Mouse (Mus musculus): ENCODE data around the gene Gba. TPM values are rescaled to one million over a fixed set of nuclear protein-coding genes. Genes with fewer than 3 reads are reported as not detected.
"Not testable (repeated sequence)": the region's sequence is repeated elsewhere in the genome, so short reads cannot be mapped to it uniquely, and the experiment has no call there.

Gene Gba
- polyA plus RNA-seq (2012; rRNA removed), result 55.6 and 56.3 TPM in 2 replicates

DNA sequence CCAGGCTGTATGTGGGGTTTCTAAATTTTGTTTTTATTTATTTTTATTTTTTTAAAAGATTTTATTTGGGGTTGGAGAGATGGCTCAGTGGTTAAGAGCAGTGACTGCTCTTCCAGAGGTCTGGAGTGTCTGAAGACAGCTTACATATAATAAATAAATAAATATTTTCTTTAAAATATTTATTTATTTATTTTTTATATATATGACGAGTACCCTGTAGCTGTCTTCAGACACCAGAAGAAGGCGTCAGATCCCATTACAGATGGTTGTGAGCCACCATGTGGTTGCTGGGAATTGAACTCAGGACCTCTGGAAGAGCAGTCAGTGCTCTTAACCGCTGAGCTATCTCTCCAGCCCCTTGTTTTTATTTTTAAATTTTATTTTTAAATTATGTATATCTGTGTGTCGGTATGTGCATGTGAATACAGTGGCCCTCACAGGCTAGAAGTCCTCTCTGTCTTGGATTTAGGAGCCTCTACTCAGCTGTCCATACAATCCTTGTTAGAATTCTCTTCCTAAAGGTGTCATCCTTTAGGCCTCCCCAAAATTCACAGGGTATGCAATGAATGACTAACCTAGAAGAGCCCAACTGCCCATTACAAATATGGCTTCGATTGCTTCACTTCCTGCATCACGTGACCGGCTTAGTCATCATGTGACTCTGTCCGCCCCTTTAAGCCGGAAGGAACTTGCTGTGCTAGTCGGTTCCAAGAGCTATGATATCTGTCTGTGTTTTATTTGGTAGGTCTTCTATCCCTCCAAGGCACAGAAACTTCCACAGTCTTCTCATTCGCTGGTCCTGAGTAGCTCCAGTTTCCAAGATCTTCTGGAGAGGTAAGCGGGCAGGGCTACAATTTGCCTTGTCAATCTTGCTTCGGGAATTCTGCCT is at the start of gene Gba:
Gba (plus strand) TSS at position 676 of the 889 bp plus-strand sequence.
- no peak for TF ChIP-seq CTCF (IDR thresholded peaks at IDR 0.05; ENCODE audit: borderline replicate concordance, extremely low read depth, insufficient read depth, insufficient read length)
- TF ChIP-seq POLR2A (IDR thresholded peaks at IDR 0.05; ENCODE audit: borderline replicate concordance, extremely low read depth, insufficient read depth, insufficient read length, poor library complexity, severe bottlenecking), result no peak
- peak; percentile 96 for DNase-seq (ENCODE audit: low read depth)

DNA sequence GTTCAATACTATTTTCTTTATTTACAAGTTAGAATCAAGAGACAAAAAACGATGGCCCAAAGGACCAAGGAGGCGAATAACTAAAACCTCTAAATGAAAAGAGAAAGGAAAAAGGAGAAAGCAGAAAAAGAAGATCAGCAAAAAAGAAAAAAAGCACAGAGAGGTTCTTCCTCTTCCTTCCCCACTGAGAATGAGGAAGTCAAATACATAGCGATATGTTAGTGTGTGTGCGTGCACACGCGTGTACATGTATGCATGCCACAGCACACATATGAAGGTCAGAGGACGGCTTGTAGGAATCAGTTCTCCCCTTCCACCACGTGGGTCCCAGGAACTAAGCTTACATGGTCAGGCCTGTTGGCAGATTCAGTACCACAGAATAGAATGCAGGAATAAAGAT is 45.8 kb upstream of the Gba start:
- DNase-seq (ENCODE audit: low read depth), result no peak
- no peak for TF ChIP-seq CTCF (IDR thresholded peaks at IDR 0.05; ENCODE audit: borderline replicate concordance, extremely low read depth, insufficient read depth, insufficient read length)
- no peak for TF ChIP-seq POLR2A (IDR thresholded peaks at IDR 0.05; ENCODE audit: borderline replicate concordance, extremely low read depth, insufficient read depth, insufficient read length, poor library complexity, severe bottlenecking)

DNA sequence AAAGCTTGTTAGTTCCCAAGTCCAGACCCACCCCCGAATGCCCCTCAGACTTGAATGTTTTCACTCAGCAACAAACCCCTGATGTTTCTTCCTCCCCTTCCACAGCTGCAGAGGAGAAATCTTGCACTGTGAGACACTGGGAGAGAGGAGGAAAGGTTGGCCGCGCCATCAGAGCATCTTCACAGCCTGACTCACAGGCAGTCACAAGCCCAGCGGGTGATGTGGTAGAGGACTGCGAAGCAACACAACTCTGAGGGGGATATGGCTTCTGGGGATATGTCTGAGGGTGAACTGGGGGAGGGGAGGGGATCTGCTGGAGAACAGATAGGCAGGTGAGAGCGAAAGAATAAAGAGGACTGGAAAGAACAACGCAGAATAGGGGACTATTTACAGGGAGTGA is 44.1 kb upstream of the Gba start:
- no peak for DNase-seq (ENCODE audit: low read depth)
- no peak for TF ChIP-seq POLR2A (IDR thresholded peaks at IDR 0.05; ENCODE audit: borderline replicate concordance, extremely low read depth, insufficient read depth, insufficient read length, poor library complexity, severe bottlenecking)
- no peak for TF ChIP-seq CTCF (IDR thresholded peaks at IDR 0.05; ENCODE audit: borderline replicate concordance, extremely low read depth, insufficient read depth, insufficient read length)

DNA sequence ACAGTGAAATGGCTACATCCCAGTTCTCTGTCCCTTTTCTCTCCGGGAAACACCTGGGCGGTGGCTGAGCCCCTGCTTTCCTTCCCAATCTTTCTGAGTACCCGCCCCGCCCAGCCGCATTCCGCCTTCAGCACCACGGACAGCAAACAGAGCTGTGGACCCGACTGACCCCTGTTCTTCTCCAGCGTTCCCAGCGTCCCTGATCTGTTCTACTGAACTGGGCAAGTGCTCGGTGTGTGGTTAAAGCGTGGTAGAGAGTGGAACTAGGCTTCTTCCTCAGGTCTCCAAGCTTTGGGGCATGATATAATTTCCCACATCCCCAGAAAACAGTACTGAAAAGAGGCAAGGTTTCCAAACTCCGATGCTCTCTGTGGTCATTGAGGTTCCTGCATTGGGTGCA is 43.5 kb upstream of the Gba start:
- no peak for TF ChIP-seq CTCF (IDR thresholded peaks at IDR 0.05; ENCODE audit: borderline replicate concordance, extremely low read depth, insufficient read depth, insufficient read length)
- TF ChIP-seq POLR2A (IDR thresholded peaks at IDR 0.05; ENCODE audit: borderline replicate concordance, extremely low read depth, insufficient read depth, insufficient read length, poor library complexity, severe bottlenecking), result no peak
- peak; percentile 31 for DNase-seq (ENCODE audit: low read depth)

DNA sequence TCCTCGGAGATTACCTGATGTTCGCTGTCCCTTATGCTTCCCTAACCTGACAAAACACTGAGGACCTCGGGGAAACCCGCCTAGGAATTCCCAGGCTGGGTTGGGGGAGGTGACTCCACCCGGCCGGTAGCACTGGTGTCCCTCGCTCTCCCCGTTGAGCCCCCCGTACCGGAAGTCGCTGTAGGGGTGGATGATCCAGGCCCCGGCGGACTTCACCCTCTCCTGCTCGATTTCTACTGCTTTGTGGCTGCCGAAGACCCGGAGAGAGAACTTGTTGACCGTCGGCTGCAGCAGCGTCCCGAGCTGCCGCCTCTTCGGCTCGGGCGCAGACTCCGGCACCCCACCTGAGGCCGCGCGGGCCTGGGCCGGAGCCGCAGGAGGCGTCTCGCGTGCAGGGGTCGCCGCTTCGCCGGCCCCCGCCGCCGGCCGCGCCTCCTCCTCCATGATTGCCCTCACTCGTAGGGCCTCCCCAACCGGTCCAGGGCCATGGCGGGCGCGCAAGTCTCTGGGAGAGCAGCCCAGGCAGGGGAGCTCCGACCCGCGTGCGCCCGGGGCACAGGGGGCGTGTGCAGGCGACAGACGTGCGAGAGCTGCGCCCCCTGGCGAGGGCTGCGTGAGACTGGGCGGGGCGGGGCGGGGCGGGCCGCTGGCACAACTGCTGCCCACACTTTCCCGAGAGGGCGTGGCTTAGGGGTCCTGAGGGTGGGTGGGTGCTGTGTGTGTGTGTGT is 42.9 kb upstream of the Gba start, which contains the start of gene Hcn3:
Hcn3 (minus strand) TSS at position 581 of the 729 bp plus-strand sequence.
- peak; percentile 91 for DNase-seq (ENCODE audit: low read depth)
- TF ChIP-seq CTCF (IDR thresholded peaks at IDR 0.05; ENCODE audit: borderline replicate concordance, extremely low read depth, insufficient read depth, insufficient read length) (peak; percentile 51; the same call in 1 of the 2 replicates), POLR2A (IDR thresholded peaks at IDR 0.05; ENCODE audit: borderline replicate concordance, extremely low read depth, insufficient read depth, insufficient read length, poor library complexity, severe bottlenecking) (peak; percentile 59; the same call in 1 of the 2 replicates)

DNA sequence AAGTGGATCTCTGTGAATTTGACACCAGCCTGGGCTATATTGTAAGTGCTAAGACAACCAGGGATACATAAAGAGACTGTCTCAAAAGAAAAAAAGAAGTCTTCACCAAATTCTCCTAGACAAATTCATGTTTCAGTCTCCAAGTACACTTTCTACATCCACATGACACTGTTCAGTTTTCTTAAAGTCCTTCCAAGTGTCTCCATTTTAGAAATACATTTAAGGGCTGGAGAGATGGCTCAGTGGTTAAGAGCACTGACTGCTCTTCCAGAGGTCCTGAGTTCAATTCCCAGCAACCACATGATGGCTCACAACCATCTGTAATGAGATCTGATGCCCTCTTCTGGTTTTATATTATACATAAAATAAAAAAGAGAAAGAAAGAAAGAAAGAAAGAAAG is 41.5 kb upstream of the Gba start:
- not testable (repeated sequence) for DNase-seq (ENCODE audit: low read depth)

DNA sequence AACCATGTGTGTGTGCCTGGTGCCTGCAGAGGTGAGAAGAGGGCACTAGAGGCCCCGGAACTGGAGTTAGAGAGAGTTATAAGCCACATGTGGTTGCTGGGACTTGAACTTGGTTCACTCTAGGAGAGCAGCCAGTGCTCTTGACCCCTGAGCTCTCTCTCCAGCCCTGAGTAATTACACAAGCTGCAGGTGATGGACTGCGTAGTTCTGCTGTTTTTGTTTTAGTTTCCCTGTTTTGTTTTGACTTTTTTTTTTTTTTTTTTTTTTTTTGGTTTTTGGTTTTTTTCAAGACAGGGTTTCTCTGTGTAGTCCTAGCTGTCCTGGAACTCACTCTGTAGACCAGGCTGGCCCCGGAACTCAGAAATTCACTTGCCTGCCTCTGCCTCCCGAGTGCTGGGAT is 40.9 kb upstream of the Gba start:
- DNase-seq (ENCODE audit: low read depth), result no peak
- TF ChIP-seq POLR2A (IDR thresholded peaks at IDR 0.05; ENCODE audit: borderline replicate concordance, extremely low read depth, insufficient read depth, insufficient read length, poor library complexity, severe bottlenecking) (no peak), CTCF (IDR thresholded peaks at IDR 0.05; ENCODE audit: borderline replicate concordance, extremely low read depth, insufficient read depth, insufficient read length) (no peak)

DNA sequence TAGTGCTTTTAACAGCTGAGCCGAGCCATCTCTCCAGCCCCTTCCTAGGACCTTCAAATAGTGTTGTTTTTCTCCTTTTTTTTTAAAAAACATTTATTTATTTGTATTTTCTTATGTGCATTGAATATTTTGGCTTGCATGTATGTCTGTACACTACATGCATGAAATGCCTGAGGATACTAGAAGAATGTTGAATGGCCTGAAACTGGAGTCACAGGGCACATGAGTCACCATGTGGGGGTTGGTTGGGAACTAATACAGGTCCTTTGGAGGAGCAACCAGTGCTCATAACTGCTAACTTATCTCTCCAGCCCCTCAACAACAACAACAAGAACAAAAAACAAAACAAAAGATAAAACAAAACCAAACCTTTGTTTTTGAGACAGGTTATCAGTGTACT is 39.6 kb upstream of the Gba start:
- no peak for TF ChIP-seq POLR2A (IDR thresholded peaks at IDR 0.05; ENCODE audit: borderline replicate concordance, extremely low read depth, insufficient read depth, insufficient read length, poor library complexity, severe bottlenecking)
- TF ChIP-seq CTCF (IDR thresholded peaks at IDR 0.05; ENCODE audit: borderline replicate concordance, extremely low read depth, insufficient read depth, insufficient read length), result no peak

DNA sequence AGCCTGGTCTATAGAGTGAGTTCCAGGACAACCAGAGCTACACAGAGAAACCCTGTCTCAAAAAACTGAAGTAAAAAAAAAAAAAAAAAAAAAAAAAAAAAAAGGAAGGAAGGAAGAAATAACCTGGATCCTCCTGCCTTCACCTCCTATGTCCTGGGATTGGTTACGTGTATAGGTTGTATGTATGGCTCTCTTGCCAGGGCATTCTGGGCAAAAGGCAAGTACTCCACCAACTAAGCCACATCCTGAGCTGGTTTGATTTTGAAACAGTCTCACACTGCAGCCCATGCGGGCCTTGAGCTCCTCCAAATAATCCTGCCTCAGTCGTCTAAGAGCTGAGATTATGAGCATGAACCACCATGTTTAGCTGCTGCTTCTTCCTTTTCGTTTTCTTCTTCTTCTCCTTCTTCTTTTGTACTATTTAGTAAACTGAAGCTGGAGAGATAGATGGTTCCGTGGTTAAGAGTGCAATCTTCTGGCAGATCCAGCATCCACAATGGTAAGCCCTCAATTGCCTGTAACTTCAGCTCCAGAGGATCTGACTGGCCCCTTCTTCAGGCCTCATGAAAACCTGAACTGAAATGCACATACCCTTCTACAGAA is 39.0 kb upstream of the Gba start:
- TF ChIP-seq CTCF (IDR thresholded peaks at IDR 0.05; ENCODE audit: borderline replicate concordance, extremely low read depth, insufficient read depth, insufficient read length) (no peak), POLR2A (IDR thresholded peaks at IDR 0.05; ENCODE audit: borderline replicate concordance, extremely low read depth, insufficient read depth, insufficient read length, poor library complexity, severe bottlenecking) (no peak)
- no peak for DNase-seq (ENCODE audit: low read depth)

More for the DNA sequence above, 39.6 kb upstream of the Gba start:
- DNase-seq (ENCODE audit: low read depth), result no peak

DNA sequence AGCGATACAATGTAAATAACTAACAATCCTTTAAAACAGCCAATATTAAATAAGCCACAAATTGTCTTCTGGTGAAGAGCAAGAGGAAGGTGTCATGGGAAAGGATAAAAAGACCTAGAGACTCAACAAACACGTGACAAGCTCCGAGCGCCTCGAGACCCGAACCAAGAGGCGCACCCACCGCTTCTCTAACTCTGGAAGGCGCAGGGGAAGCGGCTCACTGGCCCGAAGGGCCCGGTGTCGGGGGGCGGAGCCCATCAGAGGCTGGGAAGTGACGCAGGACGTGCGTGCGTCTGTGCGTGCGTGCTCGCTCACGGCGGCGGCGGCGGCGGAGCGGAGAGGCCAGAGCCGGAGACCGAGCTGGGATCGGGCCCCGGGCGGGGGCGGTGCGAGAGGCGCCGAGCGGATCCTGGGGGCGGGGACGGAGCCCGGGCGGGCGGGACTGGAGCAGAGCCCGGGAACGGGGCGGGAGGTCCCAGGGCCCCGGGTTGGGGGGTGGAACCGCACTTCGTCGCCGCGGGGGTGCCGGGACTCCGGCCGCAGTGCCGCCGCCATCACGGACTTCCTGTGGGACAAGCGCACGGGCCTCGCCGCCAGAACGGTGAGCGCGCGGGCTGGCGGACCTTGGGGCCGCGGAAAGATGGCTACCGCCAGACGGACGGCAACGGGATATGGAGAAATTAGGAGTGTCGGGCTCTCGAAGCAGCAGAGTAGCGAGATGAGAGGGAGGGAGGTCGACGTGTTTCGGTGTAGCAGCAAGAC is 38.0 kb upstream of the Gba start, which contains the start of gene Clk2:
Clk2 (plus strand) TSS at position 290 of the 762 bp plus-strand sequence.
- peak; percentile 97 for DNase-seq (ENCODE audit: low read depth)
- TF ChIP-seq CTCF (IDR thresholded peaks at IDR 0.05; ENCODE audit: borderline replicate concordance, extremely low read depth, insufficient read depth, insufficient read length) (no peak), POLR2A (IDR thresholded peaks at IDR 0.05; ENCODE audit: borderline replicate concordance, extremely low read depth, insufficient read depth, insufficient read length, poor library complexity, severe bottlenecking) (peak; percentile 94)

Measured in brain, embryonic 14.5 days (tissue).